Mouse (Mus musculus): ENCODE results near the gene Ky.

DNA sequence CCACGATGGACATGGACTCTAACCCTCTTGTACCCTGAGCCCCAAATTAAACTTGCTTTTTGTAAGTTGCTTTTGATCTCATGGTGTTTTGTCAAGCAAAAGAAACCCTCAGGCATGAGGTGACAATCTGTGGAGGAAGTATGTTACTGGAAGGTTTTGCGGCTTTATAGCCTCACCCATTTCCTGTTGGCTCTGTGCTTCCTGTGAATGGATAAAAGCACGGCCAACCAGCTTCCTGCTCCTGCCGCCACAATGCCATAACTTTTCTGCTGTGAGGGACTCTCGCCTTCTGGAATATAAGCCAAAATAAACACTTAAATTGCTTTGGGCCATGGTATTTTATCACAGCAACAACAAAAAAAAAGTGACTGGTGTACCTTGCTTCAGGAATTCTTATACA is 71.9 kb downstream of the Ky start:
- TF ChIP-seq HCFC1 (IDR thresholded peaks at IDR 0.05; ENCODE audit: borderline replicate concordance, insufficient read depth, low read length) (no peak), CHD2 (IDR thresholded peaks at IDR 0.05; ENCODE audit: low read depth, low read length) (no peak)

Data from ES-E14 (cell line).